In the genomic region with DNA sequence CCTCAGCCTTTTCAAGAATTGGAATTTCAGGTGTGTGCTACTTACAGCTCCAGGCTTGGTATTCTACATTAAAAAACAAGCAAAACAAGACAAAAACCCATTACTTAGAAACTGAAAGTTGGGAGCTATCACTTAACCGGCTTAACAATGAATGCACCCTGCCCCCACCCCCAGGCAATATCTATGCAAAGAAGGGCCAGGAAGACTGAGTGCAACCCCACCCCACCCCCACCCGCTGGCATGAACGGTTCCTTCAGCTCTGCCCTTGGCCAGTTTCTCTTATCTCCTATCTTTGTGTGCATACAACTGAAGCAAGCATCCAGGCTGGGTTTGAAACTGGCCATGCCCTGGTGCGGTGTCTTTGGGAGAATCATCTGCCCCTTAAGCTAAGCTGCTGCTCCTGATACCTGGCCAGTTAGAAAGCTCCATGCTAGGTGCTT, we compare ENCODE assay signal across 11 mouse cellular contexts. TPM values are rescaled to one million over a fixed set of nuclear protein-coding genes. Genes with fewer than 3 reads are reported as not detected.
DNase-seq lines count a peak whose midpoint lies in the region; ATAC-seq and TF ChIP-seq lines count a peak whose summit lies in the region.
"Had no signal": no experiment of that assay in that cellular context is flagged by ENCODE, and none has a peak within 500 bp of the region (broad histone marks: within the 10 kb centered on the region; RNA-seq: fewer than 3 reads in every experiment).

No protein-coding gene starts in this region.

- H3K9ac ChIP-seq in heart, embryonic 11.5 days (ENCODE audit: low read depth, low read length) = no peak overlapping the region
- no peak overlapping the region for H3K9ac ChIP-seq in liver, adult 2 months (ENCODE audit: low read depth, low read length)
- H3K9ac ChIP-seq in forebrain, embryonic 13.5 days = no peak overlapping the region
- H3K9ac ChIP-seq: lung, embryonic 15.5 days had no signal

- ATAC-seq in heart, embryonic 11.5 days (replicated peaks; ENCODE audit: insufficient number of reproducible peaks, low FRiP score, low TSS enrichment) = no peak
- no peak for ATAC-seq in activated CD4-positive, CD25-positive, alpha-beta regulatory T cell, adult 4 months
- ATAC-seq in forebrain, embryonic 13.5 days = no peak

- WGBS in heart, embryonic 11.5 days (ENCODE audit: insufficient replicate concordance) = 7% methylated on average over 4 of the region's 4 CpGs
- 2% methylated on average over 4 of the region's 4 CpGs for WGBS in liver, adult 2 months
- 33% methylated on average over 4 of the region's 4 CpGs for WGBS in forebrain, embryonic 13.5 days

- TF ChIP-seq POLR2A in liver, adult 2 months (IDR thresholded peaks at IDR 0.05; ENCODE audit: extremely low read depth, insufficient read depth, low read length) = no peak

- TF ChIP-seq CTCF in liver, adult 2 months (IDR thresholded peaks at IDR 0.05; ENCODE audit: low read depth, low read length) = no peak

- peaks cover 74% of the 10 kb centered on the region for H3K79me2 ChIP-seq in liver, adult 2 months (ENCODE audit: control insufficient read depth, insufficient read depth, low read length)

- no peak for DNase-seq in heart, adult 18-20 months
- DNase-seq in A20 (ENCODE audit: low read depth, low spot score) (peak; percentile 44), ZHBTc4 (ENCODE audit: low read depth, low spot score) (peak; percentile 96)
- DNase-seq in liver, adult 2 months (ENCODE audit: extremely low read depth, low read depth, low spot score) = peak; percentile 60
- no peak for DNase-seq in cerebellum, postnatal 14 days

- no peak overlapping the region for H3K27ac ChIP-seq in heart, embryonic 11.5 days (ENCODE audit: low read depth, low read length)
- 0 out of 2 replicates have a peak overlapping the region, but pooled peaks have one; percentile 1 for H3K27ac ChIP-seq in liver, adult 2 months (replicated peaks; ENCODE audit: insufficient read depth, low read depth, low read length)
- no peak overlapping the region for H3K27ac ChIP-seq in forebrain, embryonic 13.5 days
- H3K27ac ChIP-seq: forebrain, embryonic 10.5 days; lung, embryonic 15.5 days had no signal

- peak overlapping the region; percentile 54 for H3K4me2 ChIP-seq in heart, embryonic 11.5 days
- H3K4me2 ChIP-seq in forebrain, embryonic 13.5 days = no peak overlapping the region
- H3K4me2 ChIP-seq: lung, embryonic 15.5 days had no signal

- no peaks in the 10 kb centered on the region for H3K36me3 ChIP-seq in heart, embryonic 11.5 days (ENCODE audit: control insufficient read depth, insufficient read depth, low read length)
- H3K36me3 ChIP-seq in liver, adult 2 months (ENCODE audit: control insufficient read depth, insufficient read depth, low read length) = peaks cover 7% of the 10 kb centered on the region
- H3K36me3 ChIP-seq in forebrain, embryonic 13.5 days (ENCODE audit: poor library complexity, severe bottlenecking) = no peaks in the 10 kb centered on the region
- H3K36me3 ChIP-seq: forebrain, embryonic 10.5 days; lung, embryonic 15.5 days had no signal

- H3K27me3 ChIP-seq in heart, embryonic 11.5 days (ENCODE audit: control insufficient read depth, insufficient read depth, low read length) = no peaks in the 10 kb centered on the region
- no peaks in the 10 kb centered on the region for H3K27me3 ChIP-seq in liver, adult 2 months (ENCODE audit: control insufficient read depth, insufficient read depth, low read length)
- H3K27me3 ChIP-seq in forebrain, embryonic 13.5 days = no peaks in the 10 kb centered on the region
- H3K27me3 ChIP-seq: lung, embryonic 15.5 days had no signal

- no peaks in the 10 kb centered on the region for H3K9me3 ChIP-seq in heart, embryonic 11.5 days (replicated peaks; ENCODE audit: control insufficient read depth, low read length)
- no peaks in the 10 kb centered on the region for H3K9me3 ChIP-seq in forebrain, embryonic 13.5 days (replicated peaks)
- H3K9me3 ChIP-seq: forebrain, embryonic 10.5 days; lung, embryonic 15.5 days had no signal

- H3K4me1 ChIP-seq in heart, embryonic 11.5 days (ENCODE audit: control insufficient read depth, insufficient read depth, low read length) = peaks cover 18% of the 10 kb centered on the region
- H3K4me1 ChIP-seq in liver, adult 2 months (ENCODE audit: control insufficient read depth, insufficient read depth, low read length) = peaks cover 58% of the 10 kb centered on the region
- 0 out of 2 replicates have a peak, but pooled peaks cover 2% of the 10 kb centered on the region for H3K4me1 ChIP-seq in forebrain, embryonic 13.5 days

- no peak overlapping the region for H3K4me3 ChIP-seq in heart, embryonic 11.5 days (ENCODE audit: low read depth, low read length)
- no peak overlapping the region for H3K4me3 ChIP-seq in liver, adult 2 months (ENCODE audit: insufficient read depth, low read depth, low read length)
- H3K4me3 ChIP-seq in forebrain, embryonic 13.5 days = no peak overlapping the region
- H3K4me3 ChIP-seq: forebrain, embryonic 10.5 days; lung, embryonic 15.5 days; myocyte had no signal

RNA-seq across cellular contexts. Expression of a gene that starts 11.2 kb away (rescaled TPM):
- polyA plus RNA-seq in heart, embryonic 11.5 days (2014; fragmentation: Nextera tagmentation; extraction: Ambion mirVana) = 1.2 and 1.6 TPM in 2 replicates
- 100 to 1,000 TPM in 1 of 2 experiments, 10 to 100 TPM in 1; 98.5 to 136 TPM for total RNA-seq in heart, adult 18-20 months (2021)
- 75.0 and 81.6 TPM in 2 replicates for total RNA-seq in liver, adult 2 months (2014; rRNA removed)
- 32.4 and 32.7 TPM in 2 replicates for polyA plus RNA-seq in liver, adult 2 months (2012; rRNA removed)
- 1 to 10 TPM; 1.7 to 2.8 TPM for polyA plus RNA-seq in activated CD4-positive, CD25-positive, alpha-beta regulatory T cell, adult 4 months (2017; shearing (Covaris generic))
- polyA plus RNA-seq in forebrain, embryonic 13.5 days (2015; fragmentation: Nextera tagmentation; extraction: Ambion mirVana) = 0.97 and 1.0 TPM in 2 replicates

Comparison
In these comparisons a context has a peak if more than half of its experiments do, and no peak if none do; other contexts are left out.
1. DNase-seq: peak in A20 (single experiment), ZHBTc4 (single experiment) and liver, adult 2 months (single experiment); none in heart, adult 18-20 months (0 of 2) and cerebellum, postnatal 14 days (0 of 2).